Mouse (Mus musculus) Patski (cell line): ENCODE data around the gene Phactr2. TPM values are rescaled to one million over a fixed set of nuclear protein-coding genes. Genes with fewer than 3 reads are reported as not detected.

Source experiments
- ATAC-seq: fragments of 100-300 bp; one replicate; pipeline ENCODE4 v1.8.0; 2021
- CTCF ChIA-PET: fragments of 350-600 bp; sonication (Branson Sonifier 250); formaldehyde crosslinking; loops from one replicate; lab custom pipeline; 2022; ENCODE audit warnings: inconsistent platforms; lab: Charles Lee
- POLR2A ChIA-PET: fragments of 350-600 bp; sonication (Branson Sonifier 250); formaldehyde crosslinking; loops from one replicate; lab custom pipeline; 2022; ENCODE audit warnings: antibody characterized with exemption, inconsistent platforms; lab: Charles Lee
- DNase-seq: peaks from one replicate; pipeline ENCODE4 v3.0.0-alpha.2; 2011; ENCODE audit warnings: low read depth, low spot score
- H3K27me3 ChIP-seq: fragments of 371-371 bp; one replicate; pipeline ENCODE4 v1.5.1; 2021
- CTCF ChIP-seq: fragments of 100-300 bp; IDR thresholded peaks from one replicate; pipeline ENCODE4 v1.5.1; 2021
- in situ Hi-C: fragments of 300-500 bp; cut with MboI; formaldehyde crosslinking; loops from 3 replicates; pipeline ENCODE4 v1.11.1; 2018; ENCODE audit warnings: low pct_unique_long_range_greater_than_20kb, mixed read lengths
- polyA plus RNA-seq: library from polyadenylated mRNA; unstranded; gene quantifications from one replicate; pipeline ENCODE4 v1.2.3, GENCODE M21; 2021

The Phactr2 gene
- polyA plus RNA-seq, 1 experiment from 2014 or later = 9.3 TPM

GRCm38 (mm10) chr10:13429766-13430165, 44.4 kb downstream of the Phactr2 start:
- peak; percentile 88 for TF ChIP-seq CTCF
- CTCF ChIA-PET = interaction anchor here (1.1 to 1.3 kb wide), 2 partner anchors 343 to 346 kb away, joined by 3 read pairs; no protein-coding TSS in a partner anchor
- POLR2A ChIA-PET = no interaction called here
- H3K27me3 ChIP-seq = peaks cover 2% of the 10 kb centered on the region
- in situ Hi-C loops = loop anchor here (10.0 to 25.0 kb wide), 2 partner anchors 767 to 955 kb away; no protein-coding TSS in a partner anchor
- ATAC-seq (no peak), DNase-seq (no peak)

GRCm38 (mm10) chr10:13429240-13429639, 45.0 kb downstream of the Phactr2 start:
- in situ Hi-C loops = loop anchor here (25.0 kb wide), 1 partner anchor 767 kb away; no protein-coding TSS in a partner anchor
- no peak for DNase-seq

GRCm38 (mm10) chr10:13428536-13428935, 45.7 kb downstream of the Phactr2 start:
- CTCF ChIA-PET = interaction anchor here (1.1 kb wide), 1 partner anchor 342 kb away, joined by 3 read pairs; no protein-coding TSS in a partner anchor
- ATAC-seq (no peak), DNase-seq (no peak)
- no peak for TF ChIP-seq CTCF
- POLR2A ChIA-PET = interaction anchor here (0.6 to 0.7 kb wide), 2 partner anchors 11 to 244 kb away, joined by 3 to 4 read pairs; no protein-coding TSS in a partner anchor
- in situ Hi-C loops = loop anchor here (25.0 kb wide), 1 partner anchor 766 kb away; no protein-coding TSS in a partner anchor
- H3K27me3 ChIP-seq = peaks cover 2% of the 10 kb centered on the region

More at GRCm38 (mm10) chr10:13429240-13429639, 45.0 kb downstream of the Phactr2 start:
- no peak for ATAC-seq
- peaks cover 2% of the 10 kb centered on the region for H3K27me3 ChIP-seq
- TF ChIP-seq CTCF = no peak
- POLR2A ChIA-PET = interaction anchor here (0.6 to 0.7 kb wide), 2 partner anchors 10 to 244 kb away, joined by 3 to 4 read pairs; no protein-coding TSS in a partner anchor
- CTCF ChIA-PET = interaction anchor here (1.1 kb wide), 1 partner anchor 342 kb away, joined by 3 read pairs; no protein-coding TSS in a partner anchor

GRCm38 (mm10) chr10:13427599-13427998, 46.6 kb downstream of the Phactr2 start:
- DNase-seq = no peak
- CTCF ChIA-PET = interaction anchor here (1.4 kb wide), 1 partner anchor 408 kb away, joined by 3 read pairs; no protein-coding TSS in a partner anchor

GRCm38 (mm10) chr10:13425198-13425597, 49.0 kb downstream of the Phactr2 start:
- H3K27me3 ChIP-seq = peaks cover 4% of the 10 kb centered on the region
- DNase-seq (no peak), ATAC-seq (no peak)
- in situ Hi-C loops = loop anchor here (25.0 kb wide), 1 partner anchor 763 kb away; no protein-coding TSS in a partner anchor
- TF ChIP-seq CTCF = no peak
- POLR2A ChIA-PET = no interaction called here
- CTCF ChIA-PET = no interaction called here

More at GRCm38 (mm10) chr10:13427599-13427998, 46.6 kb downstream of the Phactr2 start:
- peaks cover 2% of the 10 kb centered on the region for H3K27me3 ChIP-seq
- POLR2A ChIA-PET = no interaction called here
- TF ChIP-seq CTCF = no peak
- in situ Hi-C loops = loop anchor here (25.0 kb wide), 1 partner anchor 765 kb away; no protein-coding TSS in a partner anchor
- no peak for ATAC-seq

- no peak for TF ChIP-seq CTCF
- ChIA-PET POLR2A (interaction anchor here (0.6 kb wide), 1 partner anchor 370 kb away, joined by 11 read pairs; no protein-coding TSS in a partner anchor), CTCF (no interaction called here)
- in situ Hi-C loops = loop anchor here (5.0 kb wide), 2 partner anchors 337 to 402 kb away; no protein-coding TSS in a partner anchor
- no peak for ATAC-seq
- no peak for DNase-seq
- peaks cover 4% of the 10 kb centered on the region for H3K27me3 ChIP-seq
These were observed 49.7 kb downstream of the Phactr2 start for GRCm38 (mm10) chr10:13424508-13424907.

GRCm38 (mm10) chr10:13424015-13424414, 50.2 kb downstream of the Phactr2 start:
- CTCF ChIA-PET = no interaction called here

GRCm38 (mm10) chr10:13422121-13422520, 52.1 kb downstream of the Phactr2 start:
- TF ChIP-seq CTCF = no peak
- ATAC-seq (no peak), DNase-seq (no peak)
- ChIA-PET POLR2A (no interaction called here), CTCF (interaction anchor here (0.9 kb wide), 1 partner anchor 166 kb away, joined by 3 read pairs; no protein-coding TSS in a partner anchor)
- in situ Hi-C loops = loop anchor here (5.0 kb wide), 2 partner anchors 335 to 400 kb away; no protein-coding TSS in a partner anchor
- peaks cover 4% of the 10 kb centered on the region for H3K27me3 ChIP-seq

More at GRCm38 (mm10) chr10:13424015-13424414, 50.2 kb downstream of the Phactr2 start:
- POLR2A ChIA-PET = interaction anchor here (0.6 kb wide), 1 partner anchor 369 kb away, joined by 11 read pairs; no protein-coding TSS in a partner anchor
- in situ Hi-C loops = loop anchor here (5.0 kb wide), 2 partner anchors 337 to 402 kb away; no protein-coding TSS in a partner anchor
- no peak for ATAC-seq
- TF ChIP-seq CTCF = no peak
- H3K27me3 ChIP-seq = peaks cover 4% of the 10 kb centered on the region
- DNase-seq = no peak

GRCm38 (mm10) chr10:13419246-13419645, 55.0 kb downstream of the Phactr2 start:
- TF ChIP-seq CTCF = no peak
- ATAC-seq = no peak
- in situ Hi-C loops = no loop called here

GRCm38 (mm10) chr10:13415489-13416104, 58.6 kb downstream of the Phactr2 start:
- ChIA-PET CTCF (no interaction called here), POLR2A (no interaction called here)
- in situ Hi-C loops = no loop called here
- ATAC-seq (no peak), DNase-seq (no peak)
- peaks cover 3% of the 10 kb centered on the region for H3K27me3 ChIP-seq
- no peak for TF ChIP-seq CTCF

More at GRCm38 (mm10) chr10:13419246-13419645, 55.0 kb downstream of the Phactr2 start:
- peaks cover 4% of the 10 kb centered on the region for H3K27me3 ChIP-seq
- DNase-seq = no peak
- ChIA-PET CTCF (interaction anchor here (1.1 kb wide), 1 partner anchor 11 kb away, joined by 3 read pairs; no protein-coding TSS in a partner anchor), POLR2A (no interaction called here)
